In the genomic region with DNA sequence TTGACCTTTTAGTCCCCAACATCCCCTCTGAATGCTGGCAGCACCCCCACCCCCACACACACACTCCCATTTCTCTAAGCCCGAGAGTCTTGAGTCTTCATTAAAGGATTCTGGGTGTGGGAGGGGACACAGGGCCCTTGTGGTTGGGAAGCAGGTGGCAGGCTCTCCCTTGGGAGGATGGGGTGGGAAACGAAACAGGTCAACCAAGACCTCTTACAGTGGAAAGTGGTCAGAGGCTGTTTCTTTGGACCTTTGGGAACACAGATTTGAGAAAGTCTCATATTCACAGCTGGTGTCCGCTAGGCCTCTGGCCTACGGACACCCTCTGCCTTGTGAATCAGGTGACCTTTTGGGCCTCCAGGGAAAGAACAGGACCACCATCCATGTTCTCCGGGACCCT, we compare ENCODE assay signal across 38 mouse cellular contexts. TPM values are rescaled to one million over a fixed set of nuclear protein-coding genes. Genes with fewer than 3 reads are reported as not detected.
"Had no signal": no experiment of that assay in that cellular context is flagged by ENCODE, and none has a peak within 500 bp of the region (broad histone marks: within the 10 kb centered on the region; RNA-seq: fewer than 3 reads in every experiment).

No protein-coding gene starts in this region.

- H3K4me2 ChIP-seq: heart, embryonic 11.5 days; heart, embryonic 12.5 days; heart, embryonic 13.5 days; heart, embryonic 15.5 days; hindbrain, embryonic 12.5 days; hindbrain, embryonic 13.5 days; hindbrain, embryonic 14.5 days; hindbrain, embryonic 15.5 days; intestine, embryonic 15.5 days; kidney, embryonic 15.5 days had no signal

- H3K9ac ChIP-seq: heart, embryonic 12.5 days; heart, embryonic 13.5 days; heart, embryonic 15.5 days; hindbrain, embryonic 12.5 days; hindbrain, embryonic 14.5 days; hindbrain, embryonic 15.5 days; intestine, embryonic 15.5 days; kidney, embryonic 15.5 days had no signal

- DNase-seq: heart, postnatal 10 days; heart, postnatal 14 days; heart, postnatal 36 days; heart, postnatal 4 days; kidney, adult 11 months; kidney, adult 18-20 months; kidney, adult 2 months; kidney, adult 8-10 months; kidney, adult 9 months; kidney, postnatal 10 days; kidney, postnatal 14 days; kidney, postnatal 25 days; kidney, postnatal 36 days; kidney, postnatal 4 days; layer of hippocampus, adult 9-11 months had no signal

- ATAC-seq: hindbrain, postnatal 0 days; inflammation-experienced regulatory T-cells, adult 6 months; intestine, embryonic 15.5 days; intestine, embryonic 16.5 days; intestine, postnatal 0 days had no signal

- H3K9me3 ChIP-seq: heart, embryonic 10.5 days; heart, embryonic 15.5 days; hindbrain, embryonic 12.5 days; hindbrain, embryonic 13.5 days; hindbrain, embryonic 15.5 days; intestine, embryonic 15.5 days; kidney, embryonic 15.5 days had no signal

- H3K4me3 ChIP-seq: heart, embryonic 10.5 days; heart, embryonic 12.5 days; heart, embryonic 13.5 days; heart, embryonic 15.5 days; hindbrain, embryonic 12.5 days; hindbrain, embryonic 13.5 days; hindbrain, embryonic 15.5 days; intestine, embryonic 15.5 days; kidney, embryonic 15.5 days; left cerebral cortex, adult 2 months had no signal

- H3K36me3 ChIP-seq: heart, embryonic 10.5 days; heart, embryonic 12.5 days; heart, embryonic 13.5 days; heart, embryonic 15.5 days; hindbrain, embryonic 12.5 days; hindbrain, embryonic 15.5 days; intestine, embryonic 15.5 days; kidney, embryonic 15.5 days had no signal

- H3K27ac ChIP-seq: heart, embryonic 10.5 days; heart, embryonic 13.5 days; heart, embryonic 15.5 days; hindbrain, embryonic 12.5 days; hindbrain, embryonic 13.5 days; hindbrain, embryonic 14.5 days; hindbrain, embryonic 15.5 days; hindbrain, postnatal 0 days; intestine, embryonic 15.5 days; kidney, embryonic 15.5 days; kidney, postnatal 0 days; left cerebral cortex, adult 2 months had no signal

RNA-seq across cellular contexts. Expression of gene Spdef, which starts 19.1 kb away (rescaled TPM):
- total RNA-seq: heart, adult 8-10 months; heart, postnatal 14 days; heart, postnatal 25 days; heart, postnatal 36 days; hematopoietic stem cell, adult 5-6 weeks; layer of hippocampus, adult 18-20 months; layer of hippocampus, postnatal 25 days had no signal
- polyA plus RNA-seq: hindbrain, embryonic 11.5 days; inflammation-experienced regulatory T-cells, adult 6 months had no signal

RNA-seq across cellular contexts. Expression of gene Pacsin1, which starts 54.3 kb away (rescaled TPM):
- total RNA-seq: hematopoietic stem cell, adult 5-6 weeks had no signal
